Mouse (Mus musculus) myocyte (in vitro differentiated cells): ENCODE data around the gene Smc6.

Source experiments
- CEBPB ChIP-seq: IDR thresholded peaks from 2 replicates; pipeline ENCODE4 v1.6.1; 2011; ENCODE audit warnings: mild to moderate bottlenecking, moderate library complexity; ENCODE audit not compliant: poor library complexity, insufficient read depth, severe bottlenecking
- E2F4 ChIP-seq: IDR thresholded peaks from one replicate; pipeline ENCODE4 v1.6.1; 2011; ENCODE audit warnings: mild to moderate bottlenecking, control low read depth, moderate library complexity; ENCODE audit not compliant: insufficient read depth
- MAX ChIP-seq: IDR thresholded peaks from one replicate; pipeline ENCODE4 v1.6.1; 2011; ENCODE audit warnings: low read depth, mild to moderate bottlenecking, control low read depth
- MYOD1 ChIP-seq, 3 experiments: IDR thresholded peaks; one replicate each; pipeline ENCODE4 v1.6.1; 2011; ENCODE audit warnings: control low read depth in 2 of 3, low read depth in 2 of 3, mild to moderate bottlenecking in 2 of 3, moderate library complexity in 1 of 3; ENCODE audit not compliant: insufficient read length in 2 of 3, control insufficient read depth in 1 of 3
- MYOG ChIP-seq, 3 experiments: IDR thresholded peaks; one replicate each; pipeline ENCODE4 v1.6.1; 2011; ENCODE audit warnings: control low read depth in 2 of 3, low read depth in 2 of 3, mild to moderate bottlenecking in 2 of 3; ENCODE audit not compliant: insufficient read length in 2 of 3, control insufficient read depth in 1 of 3, insufficient read depth in 1 of 3
- POLR2A ChIP-seq: IDR thresholded peaks from one replicate; pipeline ENCODE4 v1.6.1; 2011; ENCODE audit warnings: low read depth, mild to moderate bottlenecking, control low read depth, moderate library complexity; ENCODE audit not compliant: insufficient read length
- POLR2AphosphoS2 ChIP-seq: IDR thresholded peaks from one replicate; pipeline ENCODE4 v1.6.1; 2011; ENCODE audit warnings: low read depth, control low read depth; ENCODE audit not compliant: insufficient read length
- USF1 ChIP-seq: IDR thresholded peaks from one replicate; pipeline ENCODE4 v1.6.1; 2011; ENCODE audit warnings: low read depth, mild to moderate bottlenecking, control low read depth, moderate library complexity

DNA sequence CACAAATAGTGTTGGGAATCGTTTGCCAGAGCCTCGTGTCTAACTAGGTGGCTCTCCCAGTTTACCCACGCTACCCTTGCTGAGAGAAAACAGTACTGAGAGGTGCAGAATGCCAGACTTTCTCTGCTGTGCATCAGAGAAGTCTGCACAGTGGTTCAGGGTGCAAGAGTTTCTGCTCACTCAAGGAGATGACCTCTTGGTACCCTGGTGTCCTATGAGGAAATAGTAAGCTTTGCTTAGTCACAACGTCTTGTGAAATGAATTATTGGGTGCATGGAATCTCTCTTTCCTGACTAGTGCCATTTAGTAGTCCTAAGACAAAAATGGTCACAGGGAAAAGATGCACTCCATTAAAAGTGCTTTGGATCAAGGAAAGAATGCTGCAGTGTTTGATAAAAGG is 58.8 kb downstream of the Smc6 start:
- no peak for TF ChIP-seq POLR2A
- no peak for TF ChIP-seq MYOG (IDR thresholded peaks at IDR 0.05; ENCODE audit: control insufficient read depth in 1 of 3, insufficient read depth in 1 of 3, insufficient read length in 2 of 3, low read depth in 2 of 3)
- TF ChIP-seq POLR2AphosphoS2, result no peak
- TF ChIP-seq MAX, result no peak
- TF ChIP-seq CEBPB, result no peak
- no peak for TF ChIP-seq USF1
- no peak for TF ChIP-seq E2F4
- no peak for TF ChIP-seq MYOD1 (IDR thresholded peaks at IDR 0.05; ENCODE audit: control insufficient read depth in 1 of 3, insufficient read length in 2 of 3, low read depth in 2 of 3)
